Mouse (Mus musculus): Measurements from ENCODE around the gene Ergic2.
A peak's percentile ranks its signal among the peaks of the same experiment; 100 is the strongest.

The Ergic2 gene

DNA sequence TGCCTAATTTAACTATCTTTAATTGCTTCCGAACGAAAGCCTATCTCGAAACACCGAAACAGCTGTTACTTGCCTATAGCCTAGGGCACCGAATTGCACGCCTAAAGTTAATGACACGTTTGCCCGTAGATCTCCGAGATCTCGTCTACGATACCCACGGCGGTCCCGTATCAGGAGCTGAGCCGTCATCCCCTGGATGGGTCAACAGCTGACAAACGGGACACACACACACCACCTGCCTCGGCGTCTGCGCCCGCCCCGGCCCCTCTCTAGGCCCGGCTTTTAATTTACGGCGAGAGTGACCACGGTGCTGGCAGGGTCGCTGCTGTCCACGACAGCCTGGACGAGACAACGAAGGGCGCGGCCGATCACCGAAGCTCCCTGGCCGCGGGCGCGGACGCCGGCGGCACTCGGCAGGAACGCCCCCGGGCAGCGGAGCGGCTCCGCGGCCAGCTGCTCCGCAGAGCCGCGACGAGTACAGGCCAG is 740 bp downstream of the Ergic2 start:
- peak; percentile 66 for DNase-seq (ENCODE audit: low read depth, low spot score)

DNA sequence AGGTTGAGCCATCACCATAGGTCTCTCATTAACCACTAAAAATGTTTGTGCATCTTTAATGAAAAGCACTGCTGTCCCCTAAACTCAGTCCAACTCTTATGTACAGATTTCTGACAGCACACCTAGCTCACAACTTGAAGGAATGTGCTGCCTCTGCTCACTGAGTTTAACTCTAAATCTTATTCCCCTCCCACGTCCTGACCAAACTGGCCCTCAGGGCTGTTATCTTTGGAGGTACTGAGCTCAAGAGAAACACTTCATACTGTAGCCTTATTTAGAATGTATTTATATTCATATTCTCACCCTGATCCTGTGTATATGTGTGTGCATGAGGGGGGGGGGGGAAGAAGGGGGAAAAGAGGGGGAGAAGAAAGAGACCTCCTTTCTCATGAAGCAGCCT is 4.7 kb downstream of the Ergic2 start:
- DNase-seq (ENCODE audit: low read depth, low spot score): no peak

DNA sequence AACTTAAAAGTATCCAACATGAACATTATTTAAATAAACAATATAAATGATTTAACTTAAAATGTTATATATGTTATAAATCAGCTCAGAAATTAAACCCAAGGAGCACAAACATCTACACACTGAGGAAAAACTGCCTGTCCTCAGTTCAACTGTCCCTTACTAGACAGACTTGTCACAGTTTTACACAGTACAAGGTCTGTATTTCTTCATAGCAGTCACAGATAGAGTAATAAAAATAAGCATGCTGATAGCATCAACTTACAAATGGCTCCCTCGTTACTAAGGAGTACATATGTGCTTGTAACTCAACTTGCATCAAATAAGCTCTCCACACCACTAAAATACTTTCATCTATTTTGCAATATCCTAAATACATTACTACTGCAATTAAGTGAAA is 7.0 kb downstream of the Ergic2 start:
- no peak for DNase-seq (ENCODE audit: low read depth, low spot score)

DNA sequence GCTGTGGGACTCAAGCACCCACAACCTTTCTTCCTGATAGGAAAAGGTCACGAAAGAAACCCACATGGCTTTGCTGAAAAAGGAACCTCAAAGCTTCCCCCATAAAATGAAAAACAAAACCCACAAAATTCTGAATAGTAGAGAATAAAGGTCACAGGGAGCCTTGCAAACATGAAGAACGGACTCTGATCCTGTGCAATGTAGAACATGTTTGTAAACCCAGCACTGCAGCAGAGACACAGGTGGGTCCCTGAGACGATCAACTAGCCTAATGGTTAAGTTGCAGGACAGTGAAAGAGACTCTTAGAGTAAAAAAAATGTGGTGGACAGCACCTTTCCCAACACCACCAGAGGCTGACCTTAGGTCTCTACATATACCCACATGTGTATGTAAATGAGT is 12.4 kb downstream of the Ergic2 start:
- no peak for DNase-seq (ENCODE audit: low read depth, low spot score)

DNA sequence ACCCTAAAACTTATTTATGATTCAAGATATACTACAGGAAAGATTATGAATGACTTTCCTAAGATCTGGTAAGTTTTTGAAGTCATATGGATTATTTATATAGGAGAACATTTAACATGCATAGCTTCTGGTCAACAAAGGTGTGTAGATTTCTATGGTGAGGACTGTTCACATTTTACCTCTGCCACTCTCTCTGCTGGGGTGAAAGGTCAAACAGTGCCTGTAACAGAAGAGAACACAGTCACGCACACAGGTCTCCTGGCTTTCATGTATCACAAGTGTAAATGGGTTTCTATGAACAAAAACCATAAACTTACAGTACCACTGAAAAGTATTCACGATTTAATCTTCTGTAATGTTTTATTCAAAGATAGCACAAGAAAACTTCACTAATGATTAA is 13.0 kb downstream of the Ergic2 start:
- DNase-seq (ENCODE audit: low read depth, low spot score): no peak

DNA sequence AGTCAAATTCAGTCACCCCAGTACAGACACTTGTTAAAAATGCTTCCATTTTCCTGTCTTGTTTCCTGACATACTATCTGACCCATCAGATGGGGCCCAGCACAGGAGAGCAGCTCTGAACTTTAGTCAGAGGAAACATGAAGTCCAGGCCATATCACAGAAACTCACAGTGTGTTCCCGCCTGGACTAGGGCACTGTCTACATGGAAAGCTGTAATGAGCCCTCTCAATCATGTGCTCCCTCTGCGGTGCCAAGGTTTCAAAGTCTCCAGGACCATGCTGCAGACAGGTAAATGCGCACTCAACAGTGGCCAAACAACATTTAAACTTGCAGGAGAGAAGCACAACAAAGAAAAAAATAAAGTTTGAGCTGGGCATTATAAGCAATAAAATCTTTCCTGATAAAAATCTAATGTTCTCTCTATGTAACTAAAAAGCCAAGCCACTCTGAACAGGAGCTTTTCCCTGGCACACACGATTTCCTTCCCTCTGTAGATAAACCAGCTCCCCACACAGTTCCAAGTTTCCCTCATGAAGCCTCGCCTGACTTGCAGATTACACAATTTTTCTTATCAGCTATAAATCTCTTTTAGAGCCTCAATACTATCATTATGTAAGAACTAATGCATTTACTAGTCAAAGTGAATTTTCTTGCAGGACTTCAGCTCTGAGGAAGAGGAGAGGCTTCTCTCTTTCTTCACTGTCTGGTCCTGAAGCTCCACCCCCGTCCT is 18.0 kb downstream of the Ergic2 start:
- DNase-seq (ENCODE audit: low read depth, low spot score): no peak

DNA sequence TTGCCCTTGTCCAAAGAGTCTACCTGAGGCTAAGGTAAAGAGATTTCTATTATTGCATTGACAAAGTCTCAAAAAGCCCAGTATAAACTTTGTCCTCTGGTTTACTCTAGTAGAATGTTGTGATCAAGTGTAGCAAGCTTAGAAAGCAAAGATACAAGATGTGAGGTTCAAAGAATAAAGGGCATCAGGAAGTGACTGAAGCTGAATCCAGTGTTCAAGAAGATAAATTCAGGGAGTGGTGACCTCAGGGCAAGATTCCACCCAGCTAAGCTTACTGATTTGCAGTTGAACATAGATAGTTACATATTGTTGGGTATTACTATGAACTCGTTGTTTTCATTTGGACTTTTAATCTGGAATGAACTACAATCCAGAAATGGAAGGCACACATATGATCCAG is 26.5 kb downstream of the Ergic2 start:
- DNase-seq (ENCODE audit: low read depth, low spot score): no peak

DNA sequence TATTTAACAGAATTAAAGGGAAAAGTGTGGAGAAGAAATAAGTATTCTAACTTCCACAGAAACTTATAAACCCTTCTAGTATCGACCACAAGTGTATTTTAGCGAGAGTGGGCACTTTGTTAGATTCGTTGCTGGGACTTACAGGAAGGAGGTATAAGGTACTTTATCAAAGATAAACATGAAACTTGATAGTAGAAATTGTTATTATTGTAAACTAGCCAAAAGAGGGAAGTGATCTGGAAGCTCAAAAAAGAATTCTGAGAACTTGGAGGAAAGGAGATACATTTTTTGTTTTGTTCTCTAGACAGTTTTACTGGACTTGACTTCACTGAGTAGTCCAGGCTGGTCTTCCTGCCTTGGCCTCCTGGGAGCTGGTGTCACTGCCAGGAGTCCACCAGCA is 39.3 kb downstream of the Ergic2 start:
- no peak for DNase-seq (ENCODE audit: low read depth, low spot score)

DNA sequence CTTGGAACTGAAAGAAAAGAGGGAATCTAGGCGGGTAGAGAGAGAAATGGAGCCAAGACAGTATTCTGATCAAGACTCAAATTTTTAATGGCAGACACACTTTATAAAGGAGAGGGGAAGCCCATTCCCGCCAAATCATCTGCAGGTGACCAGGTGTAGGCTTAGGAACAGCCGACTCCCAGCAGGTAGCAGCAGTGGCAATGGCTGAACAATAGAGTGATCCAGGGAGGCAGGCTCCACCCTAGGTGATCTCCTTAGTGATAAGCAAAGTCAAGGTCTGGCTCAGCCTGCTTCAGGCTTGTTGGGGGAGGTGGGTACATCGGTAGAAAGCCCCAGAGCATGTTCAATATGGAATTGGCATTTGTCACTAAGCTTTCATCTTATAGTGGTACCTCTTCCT is 59.9 kb downstream of the Ergic2 start:
- peak; percentile 79 for DNase-seq (ENCODE audit: low read depth, low spot score)

DNA sequence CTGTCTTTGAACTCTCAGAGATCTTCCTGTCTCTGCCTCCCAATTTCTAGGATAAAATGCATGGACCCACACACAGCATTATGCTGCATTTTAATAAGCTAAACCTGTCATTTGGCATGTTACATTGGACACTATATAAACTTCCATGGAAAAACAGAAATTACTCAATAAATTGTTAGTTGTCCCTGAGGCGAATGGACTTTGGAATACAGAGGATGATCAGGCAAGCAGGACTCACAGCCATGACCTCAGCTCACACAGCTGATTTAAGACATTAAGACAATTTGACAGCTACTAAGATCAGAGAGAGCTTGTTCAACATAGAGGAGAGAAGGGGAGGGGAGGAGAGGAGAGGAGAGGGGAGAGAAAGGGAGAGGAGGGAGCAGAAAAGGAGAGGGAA is 69.8 kb downstream of the Ergic2 start:
- DNase-seq (ENCODE audit: low read depth, low spot score): no peak

DNA sequence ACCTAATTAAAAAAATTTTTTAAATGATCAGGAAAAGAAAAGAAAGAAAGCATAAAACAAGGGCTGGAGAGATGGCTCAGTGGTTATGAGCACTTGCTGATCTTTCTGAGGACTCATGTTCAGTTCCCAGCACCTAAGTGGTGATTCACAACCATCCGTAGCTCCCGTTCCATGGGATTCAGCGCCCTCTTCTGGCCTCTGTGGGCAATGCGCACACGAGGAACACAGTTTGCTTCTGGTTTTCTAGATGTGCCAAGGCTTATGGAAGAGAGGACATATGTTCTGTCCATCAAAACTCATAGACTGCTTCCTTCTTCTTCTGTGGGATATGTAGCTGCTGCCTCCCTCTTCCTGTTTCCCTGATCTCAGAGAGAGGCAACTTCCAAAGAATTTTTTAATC is 70.3 kb downstream of the Ergic2 start:
- peak; percentile 33 for DNase-seq (ENCODE audit: low read depth, low spot score)

DNA sequence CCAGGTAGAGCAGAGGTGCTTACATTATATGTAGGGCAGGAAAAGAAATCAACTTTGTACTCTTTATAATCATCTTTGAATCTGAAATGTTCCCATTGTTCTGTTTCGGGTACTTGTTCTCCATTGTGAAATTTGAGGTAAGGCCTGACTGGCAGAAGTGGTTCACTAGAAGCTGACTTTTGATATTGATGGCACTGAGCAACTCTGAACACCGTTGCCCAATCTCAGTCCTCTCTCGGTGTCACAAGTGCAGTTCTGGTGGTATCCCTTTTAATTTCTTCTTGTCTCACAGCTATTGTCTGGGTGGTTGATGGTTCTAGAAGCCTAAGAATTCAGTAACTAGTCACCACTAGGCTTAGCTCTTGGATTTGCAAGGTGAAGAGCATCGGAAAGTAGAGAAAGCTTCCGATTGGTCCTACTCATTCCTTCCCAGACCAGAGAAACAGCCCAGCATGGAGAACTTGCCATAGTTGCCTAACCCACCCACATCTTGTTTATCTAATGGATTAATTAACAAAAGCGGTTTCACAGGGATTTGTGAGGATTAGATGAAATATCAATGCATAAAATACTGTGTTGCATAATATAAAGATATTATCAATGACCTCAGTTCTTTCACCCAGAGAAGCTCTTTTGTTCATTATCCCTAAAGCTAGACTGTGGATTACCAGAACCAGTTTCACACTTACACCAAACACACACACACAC is 72.7 kb downstream of the Ergic2 start:
- no peak for DNase-seq (ENCODE audit: low read depth, low spot score)

DNA sequence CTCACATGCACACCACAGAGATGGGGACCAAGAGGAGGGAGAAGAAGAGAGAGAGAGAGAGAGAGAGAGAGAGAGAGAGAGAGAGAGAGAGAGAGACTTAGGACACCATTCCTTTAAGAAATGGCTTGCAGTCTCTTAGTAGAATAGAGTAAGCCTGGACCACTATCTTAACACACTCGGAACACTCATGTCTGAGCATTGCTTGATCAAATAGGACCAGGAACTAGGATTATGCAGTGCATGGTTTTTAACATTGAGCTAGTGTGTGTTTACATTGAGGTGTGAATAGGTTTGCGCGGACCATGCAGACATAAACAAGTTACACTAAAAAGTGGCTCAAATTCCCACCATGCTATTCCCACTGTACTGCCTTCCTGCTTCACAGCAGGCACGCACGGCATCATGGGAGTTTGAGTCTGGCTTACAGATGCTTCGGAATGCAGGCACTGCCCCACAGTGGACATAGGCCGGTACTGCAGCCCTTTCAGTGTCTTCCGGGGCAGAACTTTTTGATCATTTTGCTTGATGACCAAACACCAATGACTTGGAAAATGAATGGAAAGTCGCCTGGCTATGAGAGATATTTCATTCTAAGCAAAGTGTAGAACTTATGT is 76.3 kb downstream of the Ergic2 start:
- peak; percentile 91 for DNase-seq (ENCODE audit: low read depth, low spot score)

DNA sequence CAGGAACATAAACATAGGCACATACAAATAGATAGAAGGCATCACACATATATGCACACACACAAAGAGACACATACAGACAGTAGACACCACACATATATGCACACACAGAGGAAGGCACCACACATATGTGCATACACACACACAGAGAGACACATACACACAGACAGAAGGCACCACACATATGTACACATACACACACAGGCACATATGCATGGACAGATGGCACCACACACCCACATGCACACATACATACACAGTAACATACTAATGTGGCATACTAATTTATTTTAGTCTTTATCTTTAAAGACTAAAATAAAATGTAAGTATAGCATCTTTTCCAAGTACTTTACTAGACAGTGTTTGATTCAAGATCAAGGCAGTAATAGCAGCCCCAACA is 78.6 kb downstream of the Ergic2 start:
- DNase-seq (ENCODE audit: low read depth, low spot score): no peak

DNA sequence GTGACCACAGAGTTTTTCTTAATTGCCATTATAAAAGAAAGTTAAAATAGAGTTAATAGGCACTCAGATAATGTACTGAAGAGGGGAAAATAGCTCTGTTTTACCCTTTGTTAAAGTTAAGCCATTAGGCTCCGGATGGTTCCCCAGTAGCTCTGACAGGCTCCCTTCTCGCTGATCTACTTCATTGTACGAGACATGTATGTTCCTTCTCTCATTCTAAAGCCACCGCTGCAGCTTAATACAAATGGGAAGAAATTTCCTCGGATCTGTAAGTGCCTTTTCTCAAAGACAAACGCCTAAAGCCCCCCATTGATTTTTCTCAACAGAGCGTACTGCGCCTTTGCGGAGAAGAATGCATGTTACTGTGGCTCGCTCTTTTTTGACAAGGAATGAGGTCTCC is 79.9 kb downstream of the Ergic2 start:
- DNase-seq (ENCODE audit: low read depth, low spot score): no peak
